Mouse (Mus musculus) spleen, adult 2 months (tissue): ENCODE measurements around the gene Tmem131. TPM values are rescaled to one million over a fixed set of nuclear protein-coding genes. Genes with fewer than 3 reads are reported as not detected.
"Not testable (repeated sequence)": the region's sequence is repeated elsewhere in the genome, so short reads cannot be mapped to it uniquely, and the experiment has no call there.

ENCODE experiments used
- DNase-seq, 2 experiments: peaks; one replicate each; pipeline versions ENCODE4 v3.0.0 to v3.0.0-alpha.2; 2012 to 2021; ENCODE audit warnings: low spot score in 2 of 2, low read depth in 1 of 2
- H3K27ac ChIP-seq: fragments of 200-500 bp; 2 replicates; pipeline ENCODE4 v1.5.1; 2012; ENCODE audit warnings: low read length, inconsistent platforms; ENCODE audit not compliant: insufficient read depth
- H3K27me3 ChIP-seq: fragments of 200-500 bp; 2 replicates; pipeline ENCODE4 v1.6.1; 2012; ENCODE audit warnings: mild to moderate bottlenecking, moderate library complexity, low read length, inconsistent platforms; ENCODE audit not compliant: control insufficient read depth, insufficient read depth
- H3K36me3 ChIP-seq: fragments of 200-500 bp; 2 replicates; pipeline ENCODE4 v1.6.1; 2012; ENCODE audit warnings: mild to moderate bottlenecking, low read length, inconsistent platforms; ENCODE audit not compliant: control insufficient read depth, insufficient read depth
- H3K4me1 ChIP-seq: fragments of 200-500 bp; 2 replicates; pipeline ENCODE4 v1.6.1; 2011; ENCODE audit warnings: inconsistent platforms; ENCODE audit not compliant: control insufficient read depth, insufficient read depth, insufficient read length
- H3K4me3 ChIP-seq: fragments of 200-500 bp; 2 replicates; pipeline ENCODE4 v1.5.1; 2011; ENCODE audit warnings: mild to moderate bottlenecking, inconsistent platforms; ENCODE audit not compliant: insufficient read depth, insufficient read length; ENCODE audit errors: extremely low read depth
- CTCF ChIP-seq: fragments of 200-500 bp; IDR thresholded peaks from 2 replicates; pipeline ENCODE4 v1.5.1; 2011; ENCODE audit warnings: mild to moderate bottlenecking, inconsistent platforms; ENCODE audit not compliant: insufficient read depth, insufficient read length, insufficient replicate concordance; ENCODE audit errors: extremely low read depth
- POLR2A ChIP-seq: fragments of 200-500 bp; IDR thresholded peaks from 2 replicates; pipeline ENCODE4 v1.6.1; 2011; ENCODE audit warnings: low read depth, low read length, inconsistent platforms
- WGBS: fragments of 180-500 bp; shearing (Covaris S2); methylation state at CpG from one replicate; pipeline ENCODE4 v1.1.7; 2018; 5-methylcytosine and 5-hydroxymethylcytosine counted together
- polyA plus RNA-seq: library from polyadenylated mRNA; depleted of rRNA; stranded (reverse); fragments of >200 nt; gene quantifications from 2 replicates; pipeline ENCODE4 v1.2.3, GENCODE M21; 2012

The Tmem131 gene
- polyA plus RNA-seq, 1 experiment: 23.7 TPM

GRCm38 (mm10) chr1:36910397-36910796, 33.1 kb downstream of the Tmem131 start:
- Histone ChIP-seq H3K36me3 (peaks cover 1% of the 10 kb centered on the region; the same call in 1 of the 2 replicates), H3K27me3 (no peaks in the 10 kb centered on the region), H3K4me1 (peaks cover 11% of the 10 kb centered on the region; the same call in 1 of the 2 replicates), H3K4me3 (no peak overlapping the region), H3K27ac (no peak overlapping the region)
- 84% methylated on average over 5 of the region's 5 CpGs for WGBS
- no peak for TF ChIP-seq POLR2A
- TF ChIP-seq CTCF: no peak
- no peak for DNase-seq

GRCm38 (mm10) chr1:36909965-36910364, 33.5 kb downstream of the Tmem131 start:
- H3K27me3 ChIP-seq, H3K4me3 ChIP-seq, DNase-seq, H3K27ac ChIP-seq, H3K36me3 ChIP-seq: not testable (repeated sequence)
- WGBS: 77% methylated on average over 7 of the region's 7 CpGs
- H3K4me1 ChIP-seq: peaks cover 10% of the 10 kb centered on the region; the same call in 1 of the 2 replicates

- DNase-seq: no peak
- 86% methylated on average over 3 of the region's 3 CpGs for WGBS
Observed at GRCm38 (mm10) chr1:36905216-36905615, 38.2 kb downstream of the Tmem131 start.

GRCm38 (mm10) chr1:36904489-36904888, 39.0 kb downstream of the Tmem131 start:
- H3K4me1 ChIP-seq: no peaks in the 10 kb centered on the region; the same call in 1 of the 2 replicates
- H3K27ac ChIP-seq: no peak overlapping the region
- WGBS: 52% methylated on average over 6 of the region's 6 CpGs
- H3K27me3 ChIP-seq: no peaks in the 10 kb centered on the region
- TF ChIP-seq POLR2A (no peak), CTCF (no peak)
- peaks cover 1% of the 10 kb centered on the region; the same call in 1 of the 2 replicates for H3K36me3 ChIP-seq
- no peak for DNase-seq
- no peak overlapping the region for H3K4me3 ChIP-seq

More at GRCm38 (mm10) chr1:36905216-36905615, 38.2 kb downstream of the Tmem131 start:
- Histone ChIP-seq H3K4me1 (no peaks in the 10 kb centered on the region; the same call in 1 of the 2 replicates), H3K27me3 (no peaks in the 10 kb centered on the region), H3K27ac (no peak overlapping the region), H3K36me3 (peaks cover 1% of the 10 kb centered on the region; the same call in 1 of the 2 replicates), H3K4me3 (no peak overlapping the region)
- TF ChIP-seq CTCF (no peak), POLR2A (no peak)

GRCm38 (mm10) chr1:36904084-36904451, 39.4 kb downstream of the Tmem131 start:
- Histone ChIP-seq H3K4me1 (no peaks in the 10 kb centered on the region; the same call in 1 of the 2 replicates), H3K4me3 (no peak overlapping the region), H3K27me3 (no peaks in the 10 kb centered on the region), H3K27ac (no peak overlapping the region), H3K36me3 (peaks cover 1% of the 10 kb centered on the region; the same call in 1 of the 2 replicates)
- TF ChIP-seq CTCF (peak; percentile 23; the same call in 1 of the 2 replicates), POLR2A (no peak)
- WGBS: 56% methylated on average over 3 of the region's 3 CpGs
- no peak for DNase-seq

GRCm38 (mm10) chr1:36903376-36904083, 39.9 kb downstream of the Tmem131 start:
- WGBS: 88% methylated on average over 15 of the region's 15 CpGs
- Histone ChIP-seq H3K4me1 (no peaks in the 10 kb centered on the region; the same call in 1 of the 2 replicates), H3K36me3 (peaks cover 1% of the 10 kb centered on the region; the same call in 1 of the 2 replicates), H3K4me3 (no peak overlapping the region), H3K27ac (no peak overlapping the region), H3K27me3 (no peaks in the 10 kb centered on the region)
- TF ChIP-seq POLR2A (no peak), CTCF (no peak)
- DNase-seq: no peak
